Mouse (Mus musculus): ENCODE measurements around the gene Pcolce. TPM values are rescaled to one million over a fixed set of nuclear protein-coding genes. Genes with fewer than 3 reads are reported as not detected.

Gene Pcolce
- polyA plus RNA-seq, 1 experiment from 2014 or later: 44.6 TPM

- Histone ChIP-seq H3K9ac (ENCODE audit: low read depth, low read length) (0 out of 2 replicates have a peak overlapping the region, but pooled peaks have one; percentile 65), H3K27ac (ENCODE audit: low read depth, low read length) (peak overlapping the region; percentile 93), H3K4me1 (replicated peaks; ENCODE audit: control insufficient read depth, insufficient read depth, low read length) (peaks cover 15% of the 10 kb centered on the region), H3K9me3 (ENCODE audit: control insufficient read depth) (no peaks in the 10 kb centered on the region), H3K4me3 (ENCODE audit: low read depth, low read length) (no peak overlapping the region; the same call in 1 of the 2 replicates), H3K36me3 (ENCODE audit: control insufficient read depth, insufficient read depth) (peaks cover 24% of the 10 kb centered on the region), H3K27me3 (replicated peaks; ENCODE audit: control insufficient read depth, insufficient read depth, low read length) (no peaks in the 10 kb centered on the region), H3K4me2 (replicated peaks; ENCODE audit: low read depth) (peak overlapping the region; percentile 72)
- WGBS: 47% methylated on average over 4 of the region's 4 CpGs
- TF ChIP-seq CTCF (IDR thresholded peaks at IDR 0.05; ENCODE audit: low read depth): no peak
- ATAC-seq: no peak
Observed at GRCm38 (mm10) chr5:137631591-137631990, 18.0 kb upstream of the Pcolce start.

GRCm38 (mm10) chr5:137631171-137631570 is 17.6 kb upstream of the Pcolce start:
- ATAC-seq: no peak

DNA sequence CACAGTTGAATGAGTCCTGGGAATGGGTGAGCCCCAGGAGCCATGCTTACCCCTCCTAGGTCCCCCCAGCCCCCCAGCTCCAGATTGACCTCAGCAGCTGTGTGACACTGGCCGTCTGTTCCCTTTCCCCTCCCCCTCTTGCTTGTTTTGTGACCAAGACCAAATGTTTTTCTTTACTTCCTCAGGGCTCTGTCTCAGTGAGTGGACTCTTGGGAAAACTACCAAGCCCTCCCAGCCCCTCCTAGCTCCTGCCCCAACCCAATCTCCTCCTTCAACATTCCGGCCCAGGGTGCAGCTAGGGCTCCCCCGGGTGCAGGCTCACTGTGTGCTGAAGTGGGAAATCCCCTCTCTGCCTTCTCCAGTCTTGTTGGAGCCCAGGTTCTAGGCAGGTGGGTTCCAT is 17.0 kb upstream of the Pcolce start:
- Histone ChIP-seq H3K9me3 (ENCODE audit: control insufficient read depth) (no peaks in the 10 kb centered on the region), H3K4me3 (ENCODE audit: low read depth, low read length) (peak overlapping the region; percentile 73), H3K36me3 (ENCODE audit: control insufficient read depth, insufficient read depth) (peaks cover 14% of the 10 kb centered on the region), H3K27ac (ENCODE audit: low read depth, low read length) (peak overlapping the region; percentile 93), H3K4me1 (replicated peaks; ENCODE audit: control insufficient read depth, insufficient read depth, low read length) (peaks cover 15% of the 10 kb centered on the region), H3K9ac (ENCODE audit: low read depth, low read length) (peak overlapping the region; percentile 65; the same call in 1 of the 2 replicates), H3K27me3 (replicated peaks; ENCODE audit: control insufficient read depth, insufficient read depth, low read length) (no peaks in the 10 kb centered on the region), H3K4me2 (replicated peaks; ENCODE audit: low read depth) (peak overlapping the region; percentile 72)
- 12% methylated on average over 3 of the region's 3 CpGs for WGBS
- ATAC-seq: no peak
- no peak for TF ChIP-seq CTCF (IDR thresholded peaks at IDR 0.05; ENCODE audit: low read depth)

More at GRCm38 (mm10) chr5:137631171-137631570, 17.6 kb upstream of the Pcolce start:
- H3K9ac ChIP-seq (ENCODE audit: low read depth, low read length): peak overlapping the region; percentile 65; the same call in 1 of the 2 replicates
- TF ChIP-seq CTCF (IDR thresholded peaks at IDR 0.05; ENCODE audit: low read depth): no peak
- H3K4me2 ChIP-seq (replicated peaks; ENCODE audit: low read depth): peak overlapping the region; percentile 72
- H3K4me1 ChIP-seq (replicated peaks; ENCODE audit: control insufficient read depth, insufficient read depth, low read length): peaks cover 15% of the 10 kb centered on the region
- no peaks in the 10 kb centered on the region for H3K27me3 ChIP-seq (replicated peaks; ENCODE audit: control insufficient read depth, insufficient read depth, low read length)
- peaks cover 20% of the 10 kb centered on the region for H3K36me3 ChIP-seq (ENCODE audit: control insufficient read depth, insufficient read depth)
- 37% methylated on average over 9 of the region's 9 CpGs for WGBS
- H3K9me3 ChIP-seq (ENCODE audit: control insufficient read depth): no peaks in the 10 kb centered on the region
- peak overlapping the region; percentile 93 for H3K27ac ChIP-seq (ENCODE audit: low read depth, low read length)
- H3K4me3 ChIP-seq (ENCODE audit: low read depth, low read length): peak overlapping the region; percentile 73

DNA sequence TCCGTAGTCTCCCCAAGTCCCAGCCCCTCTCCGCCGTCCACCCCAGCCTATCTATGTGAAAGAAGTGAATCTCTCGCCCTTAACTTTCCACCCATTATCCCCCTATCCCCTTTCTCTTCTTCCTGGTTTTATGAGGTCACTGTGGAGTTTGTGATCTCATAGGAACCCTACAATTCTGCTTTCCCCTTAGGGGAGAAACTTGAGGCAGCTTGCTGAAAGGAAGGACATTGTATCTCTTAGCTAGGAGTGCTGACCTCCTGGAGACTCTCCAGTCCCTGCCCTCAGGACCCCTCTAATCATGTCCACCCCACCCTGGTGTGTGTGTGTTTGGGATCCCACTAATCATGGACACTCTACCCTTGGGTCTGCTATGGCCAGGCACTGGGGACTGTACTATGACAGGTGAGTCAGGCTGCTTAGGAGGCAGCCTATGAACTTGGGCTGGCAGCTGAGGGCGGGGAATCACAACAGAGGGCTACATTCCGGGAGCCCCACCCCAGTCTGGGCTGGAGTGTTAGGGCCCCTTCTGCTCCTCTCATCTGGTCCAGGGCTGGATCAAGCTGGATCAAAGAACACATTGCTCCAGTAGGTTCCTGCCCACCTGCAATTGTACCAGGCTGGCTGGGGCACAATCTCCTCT is 16.4 kb upstream of the Pcolce start:
- Histone ChIP-seq H3K9me3 (ENCODE audit: control insufficient read depth) (no peaks in the 10 kb centered on the region), H3K4me2 (replicated peaks; ENCODE audit: low read depth) (peak overlapping the region; percentile 72), H3K27me3 (replicated peaks; ENCODE audit: control insufficient read depth, insufficient read depth, low read length) (no peaks in the 10 kb centered on the region), H3K36me3 (ENCODE audit: control insufficient read depth, insufficient read depth) (peaks cover 9% of the 10 kb centered on the region), H3K4me1 (replicated peaks; ENCODE audit: control insufficient read depth, insufficient read depth, low read length) (peaks cover 15% of the 10 kb centered on the region), H3K27ac (ENCODE audit: low read depth, low read length) (peak overlapping the region; percentile 93), H3K9ac (ENCODE audit: low read depth, low read length) (peak overlapping the region; percentile 65), H3K4me3 (ENCODE audit: low read depth, low read length) (peak overlapping the region; percentile 73)
- TF ChIP-seq CTCF (IDR thresholded peaks at IDR 0.05; ENCODE audit: low read depth): no peak
- ATAC-seq: peak; percentile 63
- 11% methylated on average over 6 of the region's 6 CpGs for whole genome bisulfite sequencing

GRCm38 (mm10) chr5:137629306-137629721 is 15.7 kb upstream of the Pcolce start:
- Histone ChIP-seq H3K36me3 (ENCODE audit: control insufficient read depth, insufficient read depth) (peaks cover 9% of the 10 kb centered on the region), H3K4me2 (replicated peaks; ENCODE audit: low read depth) (peak overlapping the region; percentile 72), H3K27ac (ENCODE audit: low read depth, low read length) (peak overlapping the region; percentile 93), H3K9me3 (ENCODE audit: control insufficient read depth) (no peaks in the 10 kb centered on the region), H3K9ac (ENCODE audit: low read depth, low read length) (peak overlapping the region; percentile 65), H3K27me3 (replicated peaks; ENCODE audit: control insufficient read depth, insufficient read depth, low read length) (no peaks in the 10 kb centered on the region), H3K4me1 (replicated peaks; ENCODE audit: control insufficient read depth, insufficient read depth, low read length) (peaks cover 15% of the 10 kb centered on the region), H3K4me3 (ENCODE audit: low read depth, low read length) (peak overlapping the region; percentile 73)
- no peak for TF ChIP-seq CTCF (IDR thresholded peaks at IDR 0.05; ENCODE audit: low read depth)
- ATAC-seq: peak; percentile 43
- WGBS: 1% methylated on average over 23 of the region's 23 CpGs

- H3K9ac ChIP-seq (ENCODE audit: low read depth, low read length): peak within 1 kb of the TSS; percentile 65
- TF ChIP-seq CTCF (IDR thresholded peaks at IDR 0.05; ENCODE audit: low read depth): peak; percentile 49
Observed at GRCm38 (mm10) chr5:137628498-137629305, 15.1 kb upstream of the Pcolce start, which contains the start of the genes Fbxo24, Lrch4 and Gm20605. Gene Fbxo24, minus strand, starts transcription at chr5:137629002. Gene Lrch4, plus strand, starts transcription at chr5:137629121. Gene Gm20605, plus strand, starts transcription at chr5:137629175.

More at GRCm38 (mm10) chr5:137628498-137629305, 15.1 kb upstream of the Pcolce start, which contains the start of the genes Fbxo24, Lrch4 and Gm20605:
- Histone ChIP-seq H3K4me2 (replicated peaks; ENCODE audit: low read depth) (peak within 1 kb of the TSS; percentile 74), H3K4me1 (replicated peaks; ENCODE audit: control insufficient read depth, insufficient read depth, low read length) (peaks cover 15% of the 10 kb centered on the region), H3K9me3 (ENCODE audit: control insufficient read depth) (no peaks in the 10 kb centered on the region), H3K27ac (ENCODE audit: low read depth, low read length) (peak within 1 kb of the TSS; percentile 93), H3K4me3 (ENCODE audit: low read depth, low read length) (peak within 1 kb of the TSS; percentile 73), H3K36me3 (ENCODE audit: control insufficient read depth, insufficient read depth) (peaks cover 3% of the 10 kb centered on the region), H3K27me3 (replicated peaks; ENCODE audit: control insufficient read depth, insufficient read depth, low read length) (no peaks in the 10 kb centered on the region)
- peak; percentile 92 for ATAC-seq
- under 1% methylated on average over 45 of the region's 46 CpGs for WGBS

Data from intestine, postnatal 0 days (tissue).